Mouse (Mus musculus) thymus, postnatal 36 days (tissue): ENCODE data around the gene Arglu1.

Source experiments
- DNase-seq, 2 experiments: peaks; one replicate each; pipeline ENCODE4 v3.0.0; 2022; ENCODE audit warnings: mixed read lengths in 2 of 2

The Arglu1 gene

DNA sequence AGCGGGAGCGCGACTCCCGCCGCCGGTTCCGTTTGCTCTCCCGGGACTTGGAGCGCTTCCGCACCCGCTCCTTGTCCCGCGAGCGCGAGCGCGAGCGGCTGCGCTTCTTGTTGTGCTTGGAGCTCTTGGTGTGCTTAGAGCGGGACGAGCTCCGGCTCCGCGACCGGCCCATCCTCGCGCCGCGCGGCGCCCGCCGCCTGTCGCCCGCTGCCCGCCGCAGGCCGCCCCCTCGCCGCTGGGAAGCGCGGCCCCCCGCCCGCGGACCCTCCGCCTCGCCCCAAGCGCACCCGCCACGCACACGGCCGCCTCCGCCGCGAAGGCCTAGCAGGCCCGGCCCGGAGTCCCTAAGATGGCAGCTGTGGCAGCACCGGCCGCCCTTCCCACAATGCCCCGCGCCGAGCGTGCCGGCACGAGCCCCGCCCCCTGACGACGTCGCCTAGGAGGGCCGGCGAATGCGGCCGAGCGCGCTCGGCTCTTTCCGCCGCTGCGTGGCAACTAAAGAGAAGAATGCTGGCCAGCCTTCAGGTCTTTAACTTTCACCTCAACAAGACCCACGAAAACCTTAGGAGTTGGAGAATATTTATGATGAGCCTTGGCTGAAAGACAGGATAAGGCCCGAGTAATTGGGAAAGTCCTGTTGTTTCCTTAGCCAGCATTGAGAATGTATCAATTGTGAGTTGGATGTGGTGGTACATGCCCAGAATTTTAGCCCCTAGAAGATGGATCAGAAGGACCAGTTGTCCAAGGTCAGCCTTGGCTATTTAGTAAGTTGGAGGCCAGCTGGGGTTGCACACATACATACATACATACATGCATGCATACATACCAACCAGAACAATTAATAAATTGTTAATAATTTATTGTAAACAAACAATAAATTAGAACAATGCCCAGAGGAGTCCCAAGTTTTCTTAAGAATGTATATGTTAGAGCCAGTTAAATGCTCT, at the start of gene Arglu1:
TSS of gene Arglu1 (minus strand) at position 376 of the 947 bp plus-strand sequence.
- peak; percentile 97 for DNase-seq

DNA sequence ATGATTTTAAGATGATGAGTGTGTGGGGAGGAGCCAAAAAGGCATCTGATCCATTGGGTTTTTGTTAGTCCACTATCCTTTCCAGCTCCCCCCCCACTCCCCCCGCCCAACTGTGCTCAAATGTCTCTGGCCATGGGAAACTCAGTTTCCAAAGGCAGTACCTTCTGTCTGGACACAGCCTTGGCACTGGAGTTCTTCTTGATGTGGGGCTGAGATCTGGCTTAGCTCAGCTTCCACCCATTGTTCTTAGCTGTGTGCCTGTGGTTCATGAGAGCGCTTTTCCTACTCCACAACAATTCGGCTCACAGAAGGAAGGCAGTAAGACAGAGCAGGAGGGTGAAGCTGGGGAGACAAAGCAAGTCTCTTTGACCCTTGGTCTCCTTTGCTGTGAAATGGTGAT, 47.0 kb upstream of the Arglu1 start:
- DNase-seq = no peak

DNA sequence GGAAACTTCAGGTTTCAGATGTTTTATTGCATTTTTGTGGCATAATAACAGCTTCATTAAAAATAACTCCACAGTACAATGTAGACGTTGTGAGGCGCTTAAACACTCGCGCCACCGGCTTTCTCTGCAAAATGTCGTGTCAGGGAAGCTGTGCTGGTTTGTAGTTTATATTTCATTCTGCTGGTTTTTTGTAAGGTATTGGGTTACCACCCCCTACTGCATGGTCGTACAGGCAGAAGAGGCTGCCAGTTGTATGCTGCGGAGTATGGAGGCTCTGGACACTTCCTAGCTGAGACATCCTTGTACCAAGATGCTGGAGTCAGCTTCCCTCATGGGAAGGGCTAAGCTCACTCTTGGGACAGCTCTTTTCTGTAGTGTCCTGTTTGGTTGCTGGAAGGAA, 46.5 kb upstream of the Arglu1 start:
- DNase-seq = no peak

DNA sequence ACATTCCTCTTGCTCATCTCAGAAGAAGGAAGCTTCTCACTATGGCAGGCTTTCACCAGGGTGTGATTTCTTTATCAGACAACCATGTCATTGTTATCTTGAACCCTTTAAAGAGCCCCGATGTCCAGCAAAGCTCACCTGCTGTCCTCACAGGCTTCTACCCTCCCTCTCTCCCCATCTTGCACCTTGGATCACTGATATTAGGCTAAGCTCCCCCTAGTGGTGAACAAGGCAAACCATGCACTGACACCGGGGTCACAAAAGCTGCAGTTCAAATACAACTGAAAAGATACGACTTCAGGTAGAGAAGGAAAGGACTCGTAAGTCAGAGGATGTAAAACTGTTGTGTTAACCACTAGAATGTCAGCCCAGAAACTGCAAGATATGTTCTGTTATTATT, 43.5 kb upstream of the Arglu1 start:
- peak; percentile 3 to 16 for DNase-seq

GRCm38 (mm10) chr8:8728643-8729042, 38.3 kb upstream of the Arglu1 start:
- no peak for DNase-seq

GRCm38 (mm10) chr8:8726547-8726946, 36.2 kb upstream of the Arglu1 start:
- no peak for DNase-seq

DNA sequence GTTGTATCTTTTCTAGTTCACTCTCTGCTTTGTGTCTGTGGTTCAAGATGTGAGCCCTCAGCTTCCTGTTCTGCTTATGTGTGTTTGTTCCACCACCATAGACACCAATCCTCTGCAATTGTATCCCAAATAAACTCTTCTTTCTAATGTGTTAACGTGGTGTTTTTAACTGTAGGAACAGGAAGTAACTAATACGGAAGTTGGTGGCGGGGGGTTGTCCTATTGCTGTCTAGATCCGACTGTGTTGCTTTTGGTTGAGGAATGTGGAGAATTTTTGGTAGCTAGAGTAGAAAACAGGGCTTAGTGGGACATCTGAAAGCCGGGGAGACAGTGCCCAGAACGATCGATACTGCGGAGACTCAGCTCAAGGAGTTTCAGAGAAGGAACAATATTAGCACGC, 14.5 kb upstream of the Arglu1 start:
- no peak for DNase-seq

- no peak for DNase-seq
Measured at GRCm38 (mm10) chr8:8703668-8704067, 13.3 kb upstream of the Arglu1 start.

DNA sequence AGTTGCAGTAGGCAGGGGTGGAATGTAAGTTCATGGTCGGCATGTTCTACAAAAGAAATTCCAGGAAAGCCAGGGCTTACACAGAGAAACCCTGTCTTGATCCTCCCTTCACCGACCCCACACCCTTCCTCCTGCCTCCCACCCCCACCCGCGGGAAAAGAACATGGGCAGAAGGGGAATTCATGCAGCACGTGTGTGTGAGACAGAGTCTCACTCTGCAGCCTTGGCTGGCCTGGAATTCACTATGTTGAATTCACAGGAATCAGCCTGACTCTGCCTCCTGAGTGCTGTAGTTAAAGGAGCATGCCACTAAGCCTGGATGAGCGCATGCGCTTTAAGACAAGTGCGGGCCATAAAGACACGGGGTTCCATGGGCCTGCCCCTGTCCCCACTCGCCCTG, 10.5 kb upstream of the Arglu1 start:
- no peak for DNase-seq

DNA sequence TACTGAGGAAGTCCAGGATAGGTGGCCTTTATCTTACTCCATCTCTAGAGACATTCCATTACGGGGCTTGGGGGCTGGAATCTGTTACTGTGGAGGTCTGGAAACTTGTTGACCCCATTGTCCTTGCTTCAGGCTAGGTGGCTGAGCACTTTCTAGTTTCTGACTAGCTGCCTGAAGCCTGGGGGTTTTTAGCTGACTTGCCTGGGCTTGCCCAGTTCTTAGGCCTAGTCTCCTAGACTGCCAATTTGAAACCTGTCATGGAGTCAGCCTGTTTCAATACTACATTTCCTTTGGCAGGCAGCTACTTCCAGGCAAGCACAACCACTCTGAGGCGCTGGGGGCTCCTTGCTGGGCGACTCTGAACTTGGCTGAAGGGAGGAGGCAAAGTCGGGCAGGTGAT, 9.9 kb upstream of the Arglu1 start:
- no peak for DNase-seq

DNA sequence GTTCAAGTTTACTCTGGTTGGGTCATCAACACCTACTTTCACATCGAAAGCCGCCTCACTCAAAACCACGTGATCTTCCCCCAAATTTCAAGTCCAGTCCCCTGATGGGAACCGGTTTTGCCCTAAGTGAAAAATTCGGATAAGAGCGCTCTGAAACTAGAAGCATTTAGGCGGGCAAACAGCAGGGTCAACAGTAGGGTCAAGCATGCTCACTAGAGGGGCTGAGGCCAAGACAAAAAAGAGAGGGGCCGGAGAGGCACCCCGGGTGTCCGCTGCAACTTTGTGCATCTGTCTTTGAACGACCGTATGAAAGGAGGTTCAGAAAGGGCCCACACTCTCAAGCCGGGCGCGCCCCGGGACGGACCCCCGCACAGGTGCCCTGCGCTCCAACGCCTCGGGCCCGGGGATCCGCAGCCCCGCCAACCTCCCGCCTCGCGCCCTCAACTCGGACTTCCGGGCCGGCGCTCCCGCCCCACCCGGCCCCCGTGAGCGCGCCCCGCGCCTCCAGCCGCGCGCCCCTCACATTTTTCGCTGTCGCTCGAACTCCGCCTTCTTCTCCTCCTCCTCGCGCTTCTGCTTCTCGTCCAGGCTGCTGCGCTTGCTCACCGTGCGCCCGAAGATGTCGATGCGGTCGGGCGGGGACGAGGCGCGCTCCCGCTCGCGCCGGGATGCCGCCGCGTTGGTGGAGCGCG, 721 bp downstream of the Arglu1 start:
- peak; percentile 57 to 75 for DNase-seq

DNA sequence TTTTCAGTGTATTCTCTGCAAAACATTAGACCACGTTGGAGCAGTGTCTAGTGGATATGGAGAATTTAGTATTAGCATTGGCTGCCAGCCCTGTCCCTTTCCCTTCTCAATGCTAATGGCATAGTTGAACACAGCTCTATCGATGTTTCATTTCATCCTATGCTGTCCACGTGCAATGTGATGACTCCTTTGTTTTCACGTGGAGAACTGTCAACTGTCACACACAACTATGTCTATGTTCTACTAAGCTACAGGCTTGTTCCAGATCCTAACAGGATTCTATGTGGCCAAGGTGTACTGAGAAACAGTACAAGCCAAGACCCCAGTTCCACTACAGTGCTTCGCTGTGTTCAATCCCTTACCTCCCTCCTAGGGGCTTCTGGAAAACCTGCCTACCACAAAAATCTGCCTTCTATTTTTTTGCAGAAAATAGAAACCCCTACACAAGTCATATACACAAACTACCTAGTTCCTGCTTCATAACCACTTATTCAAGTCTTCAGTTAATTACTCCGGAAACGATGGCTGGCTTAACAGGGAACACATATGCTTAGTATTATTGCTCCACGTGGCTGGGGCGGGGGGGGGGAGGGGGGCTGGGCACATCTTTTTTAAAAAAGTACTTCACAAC, 1.4 kb downstream of the Arglu1 start:
- DNase-seq = no peak

GRCm38 (mm10) chr8:8685517-8685916, 4.8 kb downstream of the Arglu1 start:
- DNase-seq = no peak

- no peak for DNase-seq
Measured at GRCm38 (mm10) chr8:8682697-8683096, 7.6 kb downstream of the Arglu1 start.

GRCm38 (mm10) chr8:8678236-8678635, 12.1 kb downstream of the Arglu1 start:
- no peak for DNase-seq

DNA sequence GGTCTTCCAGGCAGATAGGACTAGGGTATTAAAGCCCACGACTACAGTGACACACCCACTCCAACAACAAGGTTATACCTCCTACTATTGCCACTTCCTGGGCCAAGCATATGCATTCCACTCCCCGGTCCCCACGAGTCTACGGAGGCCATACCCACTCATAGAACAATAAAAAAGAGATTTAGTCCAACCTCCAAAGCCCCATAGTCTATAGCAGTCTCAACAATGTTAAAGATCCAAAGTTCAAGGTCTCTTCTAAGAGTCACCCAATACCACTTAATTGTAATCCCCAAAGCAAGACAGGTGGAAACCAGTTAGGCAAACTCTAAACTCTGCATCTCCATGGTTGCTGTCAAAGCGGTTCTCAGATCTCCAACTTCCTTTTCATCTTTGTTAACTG, 15.5 kb downstream of the Arglu1 start:
- DNase-seq = no peak

GRCm38 (mm10) chr8:8661759-8662138, 28.6 kb downstream of the Arglu1 start:
- DNase-seq = peak; percentile 79 to 85

DNA sequence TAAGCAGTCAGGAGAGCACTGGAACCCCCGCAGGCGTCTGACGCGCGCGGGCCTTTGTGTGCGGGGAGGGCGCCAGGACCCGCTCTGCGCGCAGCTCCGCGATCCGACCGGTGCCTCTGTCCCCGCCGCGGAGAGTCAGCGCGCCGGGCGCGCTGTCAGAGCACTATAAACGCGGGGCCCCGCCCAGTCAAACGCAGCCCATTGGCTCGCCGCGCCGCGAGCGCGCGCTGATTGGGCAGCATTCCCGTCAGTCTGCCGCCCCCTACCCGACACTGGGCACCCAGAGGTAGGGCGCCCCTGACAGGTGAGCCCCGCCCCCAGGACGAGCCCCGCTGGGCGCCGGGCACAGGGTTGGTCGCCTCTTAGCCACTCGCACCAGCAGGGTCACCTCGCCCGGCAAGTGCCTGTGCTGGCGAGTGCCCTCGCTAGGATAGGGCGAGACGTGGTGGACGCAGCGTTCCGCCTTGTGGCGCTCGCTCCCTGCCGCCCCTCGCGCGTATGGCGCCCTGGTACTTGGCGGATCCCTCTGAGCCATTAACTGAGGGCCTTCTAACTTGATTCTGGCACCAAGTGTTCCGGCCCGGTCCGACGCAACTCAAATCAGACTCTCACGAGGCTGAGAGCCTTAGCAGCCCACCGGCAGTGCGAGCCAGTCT, 29.1 kb downstream of the Arglu1 start, which contains the start of gene Efnb2:
TSS of gene Efnb2 (minus strand) at position 140 of the 656 bp plus-strand sequence.
- peak; percentile 96 to 97 for DNase-seq

- peak in 1 of 2 experiments; percentile 47 for DNase-seq
Measured at GRCm38 (mm10) chr8:8660307-8661098, 29.8 kb downstream of the Arglu1 start.

GRCm38 (mm10) chr8:8659503-8660306, 30.6 kb downstream of the Arglu1 start:
- peak; percentile 4 to 15 for DNase-seq
